Mouse (Mus musculus) embryo, embryonic 11.5 days (tissue): Measurements from ENCODE around the gene Ube2e1.
A peak's percentile ranks its signal among the peaks of the same experiment; 100 is the strongest.

ENCODE experiments used
- DNase-seq: peaks from one replicate; pipeline ENCODE4 v3.0.0-alpha.2; 2012; ENCODE audit warnings: low read depth, low spot score

The Ube2e1 gene

DNA sequence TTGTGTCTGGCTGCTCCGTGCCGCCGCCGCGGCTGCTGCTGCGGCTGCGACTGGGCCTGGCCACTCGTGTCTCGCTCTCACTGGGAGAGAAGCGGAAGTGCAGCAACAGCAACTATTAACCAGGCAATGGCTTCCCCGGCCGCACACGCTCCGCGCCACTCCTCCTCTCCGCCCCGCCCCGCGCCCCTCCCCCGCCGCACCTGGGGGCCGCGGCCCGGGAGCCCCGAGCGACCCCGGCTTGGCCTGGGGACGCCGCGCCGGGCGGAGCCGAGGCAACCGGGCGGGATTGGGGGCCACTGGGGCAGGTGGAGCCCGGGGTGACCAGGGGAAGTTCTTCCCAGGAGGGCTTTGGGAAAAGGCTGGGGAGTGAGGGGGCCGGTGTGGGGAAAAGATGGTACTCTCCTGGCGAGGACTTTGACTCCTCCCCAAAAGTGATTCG, at the start of gene Ube2e1:
Gene Ube2e1, minus strand, starts transcription at position 167 of the 439 bp plus-strand sequence.
- peak; percentile 69 for DNase-seq

DNA sequence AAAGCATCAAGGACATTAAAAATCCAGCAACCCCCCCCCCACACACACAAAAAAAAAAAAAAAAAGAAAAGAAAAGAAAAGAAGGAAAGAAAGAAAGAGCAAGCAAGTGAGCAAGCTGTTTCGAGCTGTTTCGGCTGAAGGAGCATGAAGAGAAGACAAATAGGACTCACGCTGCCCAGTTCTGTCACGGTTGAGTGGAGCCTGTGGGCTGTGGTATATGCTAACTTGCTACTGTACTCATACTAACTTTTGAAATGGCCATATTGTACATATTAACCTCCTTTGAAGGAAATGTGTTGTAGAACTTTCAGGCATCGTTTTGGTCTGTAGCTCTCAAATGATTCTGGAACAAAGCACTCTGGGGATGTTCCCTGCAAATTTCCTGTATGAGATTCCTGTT, 48.2 kb upstream of the Ube2e1 start:
- DNase-seq: no peak

DNA sequence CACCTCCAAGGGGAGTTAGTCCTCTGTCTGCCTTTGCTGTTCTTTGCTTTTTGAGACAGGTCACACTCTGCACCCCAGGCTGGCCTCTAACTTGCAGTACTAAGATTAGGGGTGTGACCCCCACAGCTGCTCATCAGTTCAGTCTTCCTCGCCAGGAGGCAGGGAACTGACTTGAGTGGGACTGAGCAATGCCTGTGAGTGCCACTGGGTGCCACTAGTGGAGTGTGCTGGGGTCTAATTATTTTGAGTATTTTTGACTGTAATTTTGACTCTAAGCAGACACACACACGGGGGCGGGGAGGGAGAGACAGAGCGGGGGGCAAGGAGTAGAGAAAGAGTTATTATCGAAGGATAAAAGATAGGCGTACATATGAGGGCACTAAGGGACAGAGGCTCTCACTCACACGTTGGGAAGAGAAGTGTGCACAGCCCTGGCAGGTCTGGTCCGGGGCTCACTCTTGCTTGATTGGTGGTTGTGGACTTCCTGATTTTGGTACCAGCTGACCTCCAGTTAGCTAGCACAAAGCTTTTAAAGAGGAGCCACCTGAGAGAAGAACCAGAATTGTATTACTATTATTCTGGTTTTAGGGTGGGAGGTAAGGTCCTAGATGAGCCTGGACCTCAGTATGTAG, 46.4 kb upstream of the Ube2e1 start:
- no peak for DNase-seq

DNA sequence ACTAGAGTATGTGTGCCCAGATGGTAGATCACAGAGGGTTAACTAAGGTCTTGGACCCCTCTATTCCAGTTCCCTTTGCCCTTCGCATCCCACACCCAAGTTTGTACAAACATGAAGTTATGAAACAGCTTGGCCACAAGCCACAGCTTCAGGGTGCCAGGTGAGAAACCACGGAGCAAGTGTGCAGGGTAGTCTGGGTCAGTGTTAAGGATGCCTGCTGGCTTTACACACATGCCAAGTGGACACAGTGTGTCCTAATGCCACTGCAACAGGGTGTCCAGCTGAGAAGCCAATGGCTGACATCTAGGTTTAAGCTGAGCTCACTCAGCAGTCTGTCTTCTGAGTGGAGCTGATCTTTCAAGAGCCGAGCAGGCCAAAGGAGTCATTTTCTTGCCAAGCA, 44.5 kb upstream of the Ube2e1 start:
- no peak for DNase-seq

DNA sequence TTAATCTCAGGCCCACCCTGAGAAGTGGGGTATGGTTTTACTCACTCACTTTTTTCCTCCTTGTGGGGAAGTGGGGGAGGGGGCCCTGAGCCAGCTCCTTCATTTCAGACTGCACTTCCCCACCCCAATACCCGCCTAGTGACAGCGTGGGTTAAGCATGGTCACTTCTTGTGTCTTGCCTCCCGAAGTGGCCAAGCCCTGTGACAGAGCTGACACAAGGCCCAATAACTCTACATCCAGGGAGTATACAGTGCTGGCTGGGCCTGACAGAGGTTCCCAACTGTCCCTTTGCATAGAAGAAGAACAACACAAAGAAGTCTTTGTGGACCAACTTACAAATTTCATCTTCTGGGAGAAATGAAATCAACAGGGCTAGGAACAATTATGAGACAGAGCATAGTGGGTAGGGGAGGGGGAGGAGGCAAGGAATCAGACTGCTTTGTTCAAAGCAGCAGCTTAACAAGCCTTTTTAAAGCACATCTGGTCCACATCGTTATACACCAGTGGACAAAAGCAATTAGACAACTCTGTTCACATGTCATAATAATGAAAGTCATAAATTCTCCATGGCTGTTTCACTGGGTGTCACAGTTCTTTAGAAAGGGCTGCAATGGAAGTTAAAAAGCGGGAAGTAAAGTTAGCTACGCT, 42.2 kb upstream of the Ube2e1 start:
- DNase-seq: no peak

DNA sequence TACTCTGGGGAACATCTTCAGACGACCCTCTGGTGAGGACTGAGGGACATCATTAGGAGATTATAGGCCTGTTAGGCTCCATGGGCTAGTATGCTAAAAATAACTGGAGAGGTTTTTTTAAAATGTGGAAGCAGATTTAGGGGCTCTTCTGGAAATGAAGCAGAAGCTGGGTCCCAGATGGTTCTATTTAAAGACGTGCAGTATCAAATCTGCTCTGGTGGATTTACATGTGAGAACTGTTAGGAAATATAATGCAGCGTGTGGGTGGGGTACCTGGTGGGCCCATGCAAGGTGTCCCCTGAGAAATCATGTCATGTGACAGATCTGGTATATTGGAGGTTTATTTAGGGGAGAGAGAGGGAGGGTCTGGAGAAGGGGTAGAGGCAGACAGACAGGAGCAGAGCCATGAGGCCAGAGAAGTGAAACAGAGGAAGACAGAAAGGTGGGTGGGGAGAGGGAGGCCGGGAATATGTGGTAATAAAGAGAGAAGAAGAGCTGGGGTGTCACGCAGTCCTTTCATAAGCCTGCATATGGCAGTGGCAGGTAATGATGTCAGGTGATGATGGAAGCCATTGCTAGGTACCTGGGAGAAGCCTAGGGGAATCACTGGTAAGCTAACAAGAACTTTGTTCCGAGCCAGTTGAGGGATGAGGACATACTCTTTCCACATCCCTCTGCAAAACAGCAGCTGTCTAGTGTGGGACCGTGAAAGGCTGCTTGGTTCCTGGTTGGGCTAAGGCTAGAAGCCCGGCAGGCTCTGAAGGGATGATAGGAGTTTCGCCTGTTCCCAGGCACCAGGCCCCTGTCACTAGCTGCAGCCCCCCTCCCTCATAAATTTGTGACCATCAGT, 41.3 kb upstream of the Ube2e1 start:
- DNase-seq: no peak

DNA sequence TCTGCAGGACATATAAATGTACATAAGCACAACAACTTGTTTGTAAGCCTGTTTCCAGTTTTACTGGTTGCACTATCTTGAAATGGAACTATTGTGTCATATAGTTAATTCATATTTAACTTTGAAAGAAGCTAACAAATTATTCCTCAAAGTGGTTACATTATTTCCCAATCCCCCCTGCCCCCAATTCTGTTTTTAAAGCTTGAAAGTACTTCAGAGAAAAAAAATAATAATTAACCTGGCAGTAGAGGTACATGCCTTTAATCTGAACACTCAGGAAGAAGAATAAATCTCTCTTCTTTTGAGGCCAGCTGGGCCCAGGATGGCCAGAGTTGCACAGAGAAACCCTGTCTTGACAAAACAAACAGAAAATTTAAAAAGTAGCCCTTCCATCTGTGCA, 37.4 kb upstream of the Ube2e1 start:
- no peak for DNase-seq

DNA sequence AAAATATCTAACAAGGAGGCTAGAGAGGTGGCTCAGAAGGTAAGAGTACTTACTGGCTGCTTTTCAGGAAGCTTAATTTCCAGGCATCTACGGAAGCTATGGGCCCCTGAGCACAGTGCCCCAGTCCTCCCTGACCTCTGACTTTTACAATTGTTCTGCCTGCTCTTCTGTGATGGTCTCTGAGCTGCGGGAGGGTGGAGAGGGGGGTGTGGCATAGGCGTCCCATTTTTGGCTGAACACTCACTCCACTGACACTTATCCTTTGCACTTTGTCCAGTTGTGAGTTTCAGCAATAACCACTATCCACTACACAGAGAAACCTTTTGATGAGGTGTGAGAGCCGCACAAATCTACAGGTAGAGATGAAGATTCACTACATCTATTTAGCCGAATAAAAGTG, 35.4 kb upstream of the Ube2e1 start:
- DNase-seq: no peak

DNA sequence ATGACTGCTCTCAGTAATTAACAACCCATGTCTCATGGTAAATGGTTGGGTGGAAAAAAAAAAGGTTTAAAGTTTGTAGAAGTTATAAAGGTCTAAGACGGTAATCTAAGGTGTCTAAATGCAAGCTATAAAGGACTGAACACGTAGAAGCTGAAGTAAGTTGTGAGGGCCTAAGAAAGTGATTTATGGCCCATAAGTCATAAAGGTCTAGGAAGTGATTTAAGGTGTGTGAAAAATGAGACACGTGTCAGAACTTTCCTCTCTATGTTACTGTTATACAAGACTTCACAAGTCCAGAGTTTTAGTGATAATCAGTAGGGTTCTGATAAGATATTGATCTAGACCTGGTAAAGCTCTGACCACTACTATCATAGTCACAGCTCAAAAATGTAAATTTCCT, 32.7 kb upstream of the Ube2e1 start:
- DNase-seq: no peak

DNA sequence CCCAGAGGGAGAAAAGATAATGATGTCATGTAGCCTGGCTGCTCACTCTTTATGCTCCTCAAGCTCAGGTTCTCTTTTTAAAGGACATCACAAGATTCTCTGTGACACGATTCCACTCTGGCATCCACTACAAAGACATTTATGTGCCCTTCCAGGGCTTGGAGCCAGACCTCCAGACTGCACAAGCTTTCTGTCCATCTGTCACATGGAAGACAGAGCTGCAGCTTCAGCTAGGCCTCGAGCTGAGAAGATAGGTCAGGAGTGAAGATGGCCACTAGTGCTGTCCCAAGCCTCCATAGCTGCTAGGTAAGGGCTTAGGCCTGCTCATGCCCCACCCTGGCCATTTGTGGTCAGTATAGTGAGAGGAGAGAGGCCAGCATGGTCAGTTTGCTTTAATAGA, 24.8 kb upstream of the Ube2e1 start:
- no peak for DNase-seq

DNA sequence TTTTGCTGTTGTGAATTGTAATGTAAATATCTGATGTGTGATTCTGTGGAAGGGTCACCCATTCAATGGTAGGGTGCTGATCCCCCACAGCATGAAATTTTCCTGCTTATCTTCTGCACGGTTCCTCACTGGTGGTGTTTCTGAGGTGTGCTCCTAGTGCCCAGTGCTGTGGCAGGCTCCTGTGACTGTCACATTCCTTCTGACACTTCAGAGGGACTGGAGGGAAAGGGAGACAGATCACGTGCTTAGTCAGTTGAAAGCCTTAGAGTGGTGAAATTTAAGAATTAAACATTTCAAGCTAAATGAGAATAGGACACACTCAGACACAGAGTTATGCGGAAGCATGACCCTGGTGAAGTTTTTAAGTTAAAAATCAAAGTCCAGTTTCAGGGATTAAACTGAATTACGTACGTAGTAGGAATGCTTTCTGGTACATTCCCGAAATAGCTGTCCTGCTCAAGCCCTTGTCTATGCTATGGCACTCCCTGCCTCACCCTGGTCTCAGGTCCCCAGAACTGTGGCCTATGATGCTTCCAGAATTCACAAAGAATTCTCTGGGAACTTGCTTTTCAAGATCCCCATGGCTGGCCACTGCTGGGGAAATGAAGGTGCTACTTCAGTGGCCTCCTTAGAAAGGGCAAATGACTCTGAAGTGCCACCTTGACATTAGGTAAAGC, 24.0 kb upstream of the Ube2e1 start:
- DNase-seq: no peak

DNA sequence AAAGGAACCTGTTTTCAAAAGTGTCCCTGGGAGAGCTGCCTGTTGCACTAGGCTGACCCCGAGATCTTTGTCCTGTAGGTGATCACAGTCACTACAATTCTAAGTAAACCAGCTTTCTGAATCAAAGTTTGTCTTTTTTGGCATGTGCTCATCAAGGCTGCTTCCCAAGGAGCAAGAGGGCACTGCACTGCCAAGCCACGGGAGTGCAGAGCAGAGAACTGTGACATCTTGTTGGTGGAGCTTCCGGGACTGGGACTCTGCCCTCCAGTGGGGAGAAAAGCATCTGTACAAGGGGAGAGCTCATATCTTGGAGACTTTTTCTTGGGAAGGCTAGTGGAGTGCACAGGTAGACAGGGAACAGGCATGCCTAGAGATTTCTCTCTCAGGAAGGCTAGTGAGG, 21.9 kb upstream of the Ube2e1 start:
- DNase-seq: no peak

DNA sequence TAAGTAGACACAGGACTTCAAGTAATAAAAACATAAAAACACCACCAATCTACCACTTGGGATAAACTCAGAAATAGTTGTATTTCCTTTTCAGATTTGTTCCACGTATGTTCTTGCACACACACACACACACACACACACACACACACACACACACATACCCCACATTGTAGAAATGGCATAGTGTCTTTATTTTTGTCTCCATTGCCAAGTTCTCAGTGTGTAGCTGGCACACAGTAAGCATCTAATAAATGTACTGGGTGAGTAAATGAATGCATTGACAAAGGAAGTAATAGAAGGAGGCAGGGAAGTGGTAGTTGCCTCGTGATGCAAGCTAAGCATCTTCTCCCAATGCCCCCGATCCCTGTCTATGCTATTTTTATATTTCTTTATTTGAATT, 21.3 kb upstream of the Ube2e1 start:
- DNase-seq: no peak

DNA sequence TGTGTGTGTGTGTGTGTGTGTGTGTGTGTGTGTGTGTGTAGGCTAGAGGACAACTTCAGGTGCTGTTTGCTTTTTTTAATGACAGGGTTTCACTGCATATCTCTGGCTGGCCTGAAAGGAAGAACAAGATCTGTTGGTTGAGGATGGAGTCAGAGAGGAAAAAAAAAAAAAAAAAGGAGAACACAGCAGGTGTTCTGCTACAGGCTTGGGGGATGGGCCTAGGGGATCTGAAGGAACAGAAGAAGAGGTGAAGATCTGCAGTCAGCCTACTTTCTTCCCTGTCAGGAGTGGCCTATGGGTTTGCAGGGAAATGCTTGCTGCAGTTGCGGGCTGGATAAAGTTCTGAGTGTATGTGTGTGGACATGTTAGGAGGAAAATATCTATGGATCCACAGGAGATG, 19.0 kb upstream of the Ube2e1 start:
- DNase-seq: no peak

DNA sequence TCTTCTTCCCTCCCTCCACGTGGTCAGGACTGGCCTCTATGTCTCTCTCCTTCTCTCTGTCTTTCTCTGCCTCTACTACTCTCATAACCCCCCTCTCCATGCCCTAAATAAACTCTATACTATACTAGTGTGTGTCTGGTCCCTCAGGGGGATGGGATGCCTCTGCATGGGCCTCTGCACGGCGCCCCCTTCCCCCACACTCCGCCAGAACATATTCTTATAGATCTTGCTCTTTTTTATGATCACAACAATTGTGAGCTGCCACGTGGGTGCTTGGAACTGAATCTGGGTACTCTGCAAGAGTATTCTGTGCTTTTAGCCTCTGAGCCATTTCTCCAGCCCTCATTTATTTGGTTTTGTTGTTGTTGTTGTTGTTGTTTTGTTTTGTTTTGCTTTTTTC, 18.2 kb upstream of the Ube2e1 start:
- DNase-seq: no peak

DNA sequence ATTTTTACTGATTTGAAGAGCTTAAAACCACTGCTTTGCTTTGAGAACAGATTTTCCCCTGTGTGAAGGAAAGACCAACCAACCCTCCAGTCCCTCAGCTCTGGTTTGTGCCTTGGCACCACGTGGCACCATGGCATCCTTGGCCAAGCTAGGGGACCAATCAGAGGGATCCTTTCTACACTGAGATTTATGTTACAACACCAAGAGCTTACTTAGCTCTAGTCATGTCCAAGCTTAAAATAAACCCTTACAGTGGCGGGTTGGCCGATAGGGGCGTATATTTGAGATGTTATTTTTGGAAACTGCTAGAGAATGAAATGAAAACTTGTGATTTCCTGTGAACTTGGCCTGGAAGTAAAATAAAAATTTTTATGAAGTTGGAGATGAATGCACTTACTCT, 11.9 kb upstream of the Ube2e1 start:
- DNase-seq: no peak

DNA sequence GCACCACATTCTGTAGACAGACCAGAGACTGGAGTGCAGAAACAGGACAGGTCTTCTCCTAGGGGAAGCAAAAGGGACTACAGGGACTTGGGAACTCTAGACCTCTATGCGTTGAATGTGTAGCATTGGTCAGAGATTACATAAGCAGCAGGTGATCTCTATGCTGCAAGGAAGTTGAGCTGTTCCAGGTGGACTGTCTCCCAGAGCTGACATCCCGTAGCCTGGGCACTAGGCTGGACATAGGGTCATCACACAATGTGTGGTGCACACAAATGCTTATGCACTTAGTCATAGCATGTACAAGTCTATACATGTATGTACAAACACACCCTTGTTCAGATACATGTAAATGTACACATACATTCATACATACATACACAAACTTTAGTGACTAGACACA, 11.1 kb upstream of the Ube2e1 start:
- no peak for DNase-seq

DNA sequence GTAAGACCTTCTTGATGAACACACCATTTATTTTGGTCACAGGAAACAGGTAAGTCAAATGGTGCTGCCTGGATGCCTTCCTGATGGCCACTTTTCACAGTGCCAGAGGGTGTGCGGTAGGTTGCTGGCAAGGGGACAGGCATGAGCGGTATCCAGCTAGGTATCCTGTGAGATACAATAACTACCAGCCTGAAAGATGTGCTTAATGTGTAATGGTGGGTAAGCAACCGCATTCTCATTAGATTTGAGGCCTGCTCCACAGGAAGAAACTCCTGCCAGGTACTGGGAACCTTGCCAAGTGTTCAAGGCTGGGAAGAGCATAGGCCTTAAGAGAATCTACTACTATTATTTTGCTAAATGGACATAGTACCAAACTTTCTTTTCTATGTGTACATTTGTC, 9.4 kb upstream of the Ube2e1 start:
- DNase-seq: no peak

DNA sequence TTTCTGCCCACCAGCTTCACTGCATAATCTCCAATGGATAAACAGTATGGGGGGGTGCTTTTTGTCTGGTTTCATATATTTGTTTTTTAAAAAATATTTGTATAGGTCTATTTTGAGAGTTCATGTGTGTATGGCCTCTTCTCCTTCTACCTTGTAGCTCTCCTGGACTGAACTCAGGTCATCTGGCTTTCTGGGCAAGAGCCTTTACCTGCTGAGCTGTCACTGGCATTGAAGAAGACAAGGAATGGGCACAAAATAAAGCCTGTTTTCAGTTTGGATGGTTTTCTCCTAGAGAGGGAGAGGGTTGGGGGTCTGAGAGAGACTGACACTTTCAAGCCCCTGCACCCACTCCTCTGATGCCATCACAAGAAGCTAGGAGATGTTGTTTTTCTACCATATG, 4.4 kb upstream of the Ube2e1 start:
- DNase-seq: no peak

DNA sequence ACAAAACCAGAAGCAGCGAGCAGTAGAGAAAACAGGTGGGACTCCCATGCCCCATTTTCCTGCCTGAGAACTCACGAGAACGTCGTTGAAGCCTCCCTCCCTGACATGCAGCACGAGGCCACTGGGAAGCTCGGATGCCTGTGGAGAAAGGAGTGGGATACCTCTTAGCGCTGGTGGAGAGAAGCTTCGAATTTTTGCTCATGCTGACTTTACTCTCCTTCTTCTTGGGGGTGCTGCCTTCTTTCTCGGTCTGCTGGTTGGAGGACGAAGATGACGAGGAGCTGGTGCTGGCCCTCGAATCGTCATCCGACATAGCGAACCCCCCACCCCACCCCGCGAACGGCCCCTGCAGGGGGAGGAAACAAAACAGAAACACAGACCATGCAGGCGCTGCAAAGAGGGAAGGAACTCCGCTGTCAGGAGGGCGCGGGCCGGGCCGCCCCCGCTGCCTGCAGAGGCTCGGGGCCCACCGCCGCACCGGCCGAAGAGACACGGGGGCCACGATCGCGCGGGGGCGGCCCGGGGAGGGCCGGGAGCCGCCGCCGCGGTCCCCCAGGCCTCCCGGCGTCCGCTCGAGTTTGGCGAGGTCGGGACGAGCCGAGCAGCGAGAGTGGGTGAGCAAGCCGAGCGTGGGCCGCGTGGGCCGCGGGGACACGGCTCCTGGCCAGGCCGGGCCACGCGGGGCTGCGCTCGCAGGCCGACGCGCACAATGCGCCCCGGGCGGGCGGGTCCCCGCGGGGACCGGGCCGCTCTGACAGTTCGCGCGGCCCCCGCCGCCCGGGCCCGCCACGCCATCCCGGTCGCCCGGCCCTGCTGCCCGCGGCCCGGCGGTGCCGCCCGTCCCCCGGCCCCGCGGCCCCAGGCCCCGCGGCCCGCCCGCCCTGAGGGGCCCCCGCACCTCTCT, 618 bp downstream of the Ube2e1 start:
- DNase-seq: peak; percentile 19

DNA sequence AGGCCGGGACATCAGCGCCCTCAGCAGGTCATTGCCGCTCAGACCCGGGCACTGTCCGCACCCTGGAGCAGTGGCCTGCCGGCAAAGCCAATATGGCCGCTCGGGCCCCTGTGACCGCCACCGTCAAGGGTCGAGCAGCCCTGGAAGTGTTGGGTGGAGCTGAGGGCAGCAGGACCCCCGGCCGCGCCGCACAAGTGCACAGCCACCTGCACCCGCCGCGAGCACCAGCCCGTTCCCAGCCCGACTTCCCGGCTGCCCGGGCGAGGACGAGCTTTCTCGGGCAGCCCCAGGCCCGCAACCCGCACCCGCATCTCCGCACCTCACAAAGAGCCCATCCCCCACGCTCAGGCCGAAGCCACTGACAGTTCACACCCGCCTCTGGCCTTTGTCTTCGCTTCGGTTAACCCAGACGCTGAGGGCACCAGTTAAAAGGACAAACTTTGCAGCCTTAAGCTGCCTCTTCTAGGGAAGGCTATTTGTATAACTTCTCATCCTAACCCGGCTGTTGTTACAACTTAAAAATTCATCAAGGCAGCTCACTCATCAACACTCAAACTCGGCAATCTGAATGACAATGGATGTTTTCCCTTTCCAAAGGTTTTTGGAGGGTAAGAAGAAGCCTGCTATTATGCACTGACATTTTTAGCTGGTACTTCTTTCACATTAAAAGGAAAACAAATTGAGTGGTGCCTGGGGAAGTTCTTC, 4.5 kb downstream of the Ube2e1 start:
- no peak for DNase-seq
